In genomic region chr8:82401490-82401889, GRCm38 (mm10) we compare ENCODE assay signal across 8 mouse cellular contexts. TPM values are rescaled to one million over a fixed set of nuclear protein-coding genes. Genes with fewer than 3 reads are reported as not detected.
A peak's percentile ranks its signal among the peaks of the same experiment; 100 is the strongest.
DNase-seq lines count a peak whose midpoint lies in the region; ATAC-seq lines count a peak whose summit lies in the region.

No protein-coding gene starts in this region.

- 10% methylated on average over 6 of the region's 6 CpGs for WGBS in heart, embryonic 11.5 days (ENCODE audit: insufficient replicate concordance)
- 24% methylated on average over 6 of the region's 6 CpGs for WGBS in embryonic facial prominence, embryonic 11.5 days
- WGBS in intestine, embryonic 15.5 days, result 11% methylated on average over 6 of the region's 6 CpGs
- 2% methylated on average over 6 of the region's 6 CpGs for WGBS in liver, embryonic 16.5 days (ENCODE audit: insufficient replicate concordance)

- H3K9ac ChIP-seq in heart, embryonic 11.5 days (ENCODE audit: low read depth, low read length), result peak overlapping the region; percentile 70; the same call in 1 of the 2 replicates
- H3K9ac ChIP-seq in embryonic facial prominence, embryonic 11.5 days (replicated peaks; ENCODE audit: low read length), result 0 out of 2 replicates have a peak overlapping the region, but pooled peaks have one; percentile 9
- H3K9ac ChIP-seq in intestine, embryonic 15.5 days, result no peak overlapping the region
- no peak overlapping the region for H3K9ac ChIP-seq in liver, embryonic 16.5 days (ENCODE audit: low read depth, low read length)

- no peak for DNase-seq in heart, postnatal 14 days
- DNase-seq in embryonic facial prominence, embryonic 11.5 days (ENCODE audit: low spot score), result no peak
- DNase-seq in urinary bladder, postnatal 4 days (ENCODE audit: low spot score in 2 of 2), result no peak
- DNase-seq in spleen, adult 18-20 months, result no peak
- no peak for DNase-seq in urinary bladder, postnatal 25 days (ENCODE audit: low spot score)

- H3K4me3 ChIP-seq in heart, embryonic 11.5 days (ENCODE audit: low read depth, low read length), result peak overlapping the region; percentile 66
- peak overlapping the region; percentile 35 for H3K4me3 ChIP-seq in embryonic facial prominence, embryonic 11.5 days (ENCODE audit: low read depth, low read length)
- H3K4me3 ChIP-seq in intestine, embryonic 15.5 days (replicated peaks), result peak overlapping the region; percentile 57
- peak overlapping the region; percentile 62 for H3K4me3 ChIP-seq in liver, embryonic 16.5 days (ENCODE audit: low read depth, low read length)

- no peak for ATAC-seq in heart, embryonic 11.5 days (replicated peaks; ENCODE audit: insufficient number of reproducible peaks, low FRiP score, low TSS enrichment)
- ATAC-seq in embryonic facial prominence, embryonic 11.5 days (replicated peaks; ENCODE audit: insufficient number of reproducible peaks, low FRiP score, low TSS enrichment, low read depth), result no peak
- ATAC-seq in intestine, embryonic 15.5 days, result no peak
- ATAC-seq in liver, embryonic 16.5 days (ENCODE audit: low read depth), result no peak

- H3K4me2 ChIP-seq in heart, embryonic 11.5 days, result peak overlapping the region; percentile 84
- peak overlapping the region; percentile 55; the same call in 1 of the 2 replicates for H3K4me2 ChIP-seq in embryonic facial prominence, embryonic 11.5 days (ENCODE audit: low read depth, low read length)
- peak overlapping the region; percentile 85 for H3K4me2 ChIP-seq in intestine, embryonic 15.5 days (replicated peaks)
- peak overlapping the region; percentile 55 for H3K4me2 ChIP-seq in liver, embryonic 16.5 days (ENCODE audit: low read depth, low read length)

- peak overlapping the region; percentile 87 for H3K27ac ChIP-seq in heart, embryonic 11.5 days (ENCODE audit: low read depth, low read length)
- H3K27ac ChIP-seq in embryonic facial prominence, embryonic 11.5 days (replicated peaks; ENCODE audit: low read depth, low read length), result no peak overlapping the region
- no peak overlapping the region for H3K27ac ChIP-seq in intestine, embryonic 15.5 days
- no peak overlapping the region for H3K27ac ChIP-seq in liver, embryonic 16.5 days (ENCODE audit: low read length)

- intact Hi-C loops in heart, postnatal 14 days (cut with DNase I), result no loop called here

- H3K9me3 ChIP-seq in heart, embryonic 11.5 days (replicated peaks; ENCODE audit: control insufficient read depth, low read length), result no peaks in the 10 kb centered on the region
- H3K9me3 ChIP-seq in embryonic facial prominence, embryonic 11.5 days (replicated peaks; ENCODE audit: control insufficient read depth, low read length), result no peaks in the 10 kb centered on the region
- no peaks in the 10 kb centered on the region for H3K9me3 ChIP-seq in intestine, embryonic 15.5 days
- H3K9me3 ChIP-seq in liver, embryonic 16.5 days (replicated peaks; ENCODE audit: control insufficient read depth, low read length), result no peaks in the 10 kb centered on the region

- H3K4me1 ChIP-seq in heart, embryonic 11.5 days (ENCODE audit: control insufficient read depth, insufficient read depth, low read length), result peaks cover 2% of the 10 kb centered on the region
- H3K4me1 ChIP-seq in embryonic facial prominence, embryonic 11.5 days (ENCODE audit: control insufficient read depth, insufficient read depth, low read length), result peaks cover 5% of the 10 kb centered on the region; the same call in 1 of the 2 replicates
- H3K4me1 ChIP-seq in intestine, embryonic 15.5 days (replicated peaks), result peaks cover 11% of the 10 kb centered on the region; the same call in 1 of the 2 replicates
- H3K4me1 ChIP-seq in liver, embryonic 16.5 days (ENCODE audit: control insufficient read depth, low read depth, low read length), result no peaks in the 10 kb centered on the region

- no peaks in the 10 kb centered on the region for H3K27me3 ChIP-seq in heart, embryonic 11.5 days (ENCODE audit: control insufficient read depth, insufficient read depth, low read length)
- no peaks in the 10 kb centered on the region for H3K27me3 ChIP-seq in embryonic facial prominence, embryonic 11.5 days (ENCODE audit: control insufficient read depth, insufficient read depth, low read length)
- H3K27me3 ChIP-seq in intestine, embryonic 15.5 days (replicated peaks), result no peaks in the 10 kb centered on the region
- no peaks in the 10 kb centered on the region for H3K27me3 ChIP-seq in liver, embryonic 16.5 days (ENCODE audit: control insufficient read depth, insufficient read depth, low read depth, low read length)

- no peaks in the 10 kb centered on the region for H3K36me3 ChIP-seq in heart, embryonic 11.5 days (ENCODE audit: control insufficient read depth, insufficient read depth, low read length)
- H3K36me3 ChIP-seq in embryonic facial prominence, embryonic 11.5 days (replicated peaks; ENCODE audit: control insufficient read depth, insufficient read depth, low read depth, low read length), result no peaks in the 10 kb centered on the region
- no peaks in the 10 kb centered on the region for H3K36me3 ChIP-seq in intestine, embryonic 15.5 days
- no peaks in the 10 kb centered on the region for H3K36me3 ChIP-seq in liver, embryonic 16.5 days (ENCODE audit: control insufficient read depth, insufficient read depth)

RNA-seq across cellular contexts. Expression of gene Il15, which starts 1.5 kb away (rescaled TPM):
- 24.6 and 27.6 TPM in 2 replicates for polyA plus RNA-seq in heart, embryonic 11.5 days (2014; fragmentation: Nextera tagmentation; extraction: Ambion mirVana)
- total RNA-seq in heart, postnatal 14 days (2021), result 10 to 100 TPM; 18.5 to 22.2 TPM
- 2.1 and 2.6 TPM in 2 replicates for polyA plus RNA-seq in embryonic facial prominence, embryonic 11.5 days (2014; fragmentation: Nextera tagmentation; extraction: Ambion mirVana)
- 10.2 and 10.5 TPM in 2 replicates for polyA plus RNA-seq in intestine, embryonic 15.5 days (2015; fragmentation: Nextera tagmentation; extraction: Ambion mirVana)
- polyA plus RNA-seq in liver, embryonic 16.5 days (2015; fragmentation: Nextera tagmentation; extraction: Ambion mirVana), result 4.5 and 6.4 TPM in 2 replicates

Comparison
In these comparisons a context has a peak if more than half of its experiments do, and no peak if none do; other contexts are left out.
1. H3K9ac ChIP-seq: peak in heart, embryonic 11.5 days (single experiment) and embryonic facial prominence, embryonic 11.5 days (single experiment); none in intestine, embryonic 15.5 days (single experiment) and liver, embryonic 16.5 days (single experiment).
2. Peak in every context shown above with its lines, with median percentiles within 50 percentile points of each other: H3K4me2 ChIP-seq and H3K4me3 ChIP-seq.